Mouse (Mus musculus): ENCODE results near the gene Kctd13.
"Not testable (repeated sequence)": the region's sequence is repeated elsewhere in the genome, so short reads cannot be mapped to it uniquely, and the experiment has no call there.

Gene Kctd13

GRCm38 (mm10) chr7:126928384-126929037 is at the start of gene Kctd13:
Gene Kctd13, plus strand, starts transcription at chr7:126928879.
- DNase-seq (ENCODE audit: low read depth, low spot score) = peak; percentile 83

DNA sequence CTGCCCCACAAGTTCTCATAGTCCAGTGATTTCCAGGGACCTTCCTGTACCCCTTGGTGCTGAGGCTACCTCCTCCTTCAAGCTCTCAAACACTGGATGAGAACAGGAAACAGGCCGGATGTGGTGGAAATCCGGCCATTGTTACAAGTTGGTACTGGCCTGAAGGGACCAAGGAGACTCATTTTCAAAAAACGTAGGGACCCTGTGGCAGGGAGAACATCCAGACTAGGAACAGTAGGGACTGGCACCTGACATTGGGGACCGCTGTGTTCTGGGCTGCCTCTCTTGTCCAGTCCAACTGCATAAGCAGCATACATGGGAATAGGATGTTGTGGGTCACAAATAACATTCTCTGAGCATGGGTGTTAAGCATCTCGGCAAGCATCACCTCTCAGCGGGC is 47.6 kb upstream of the Kctd13 start:
- no peak for DNase-seq (ENCODE audit: low read depth, low spot score)

DNA sequence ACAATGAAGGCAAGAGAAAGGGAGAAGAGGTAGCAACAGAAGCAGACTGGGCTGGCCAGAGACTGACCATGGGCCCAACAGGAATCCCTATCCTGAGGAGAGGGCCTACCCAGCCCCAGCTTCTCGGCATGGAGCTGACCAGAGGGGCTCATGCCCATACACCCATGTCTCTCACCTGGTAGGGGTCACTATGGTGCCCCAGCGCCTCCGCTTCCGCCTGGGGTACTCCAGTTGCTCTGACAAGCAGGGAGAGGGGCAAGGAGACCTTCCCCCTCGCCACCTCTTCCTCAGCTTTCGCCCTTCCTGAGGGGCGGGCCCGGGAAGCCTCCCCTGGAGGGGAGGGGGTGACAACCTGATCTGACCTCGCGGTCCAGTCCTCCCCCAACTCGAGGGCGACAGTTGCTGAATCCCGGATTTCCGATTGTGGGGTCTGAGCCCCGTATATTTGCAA is 44.9 kb upstream of the Kctd13 start:
- DNase-seq (ENCODE audit: low read depth, low spot score) = no peak

- peak; percentile 98 for DNase-seq (ENCODE audit: low read depth, low spot score)
Observed at GRCm38 (mm10) chr7:126884286-126885164, 44.2 kb upstream of the Kctd13 start, which contains the start of gene Taok2. Gene Taok2, minus strand, starts transcription at chr7:126884703.

DNA sequence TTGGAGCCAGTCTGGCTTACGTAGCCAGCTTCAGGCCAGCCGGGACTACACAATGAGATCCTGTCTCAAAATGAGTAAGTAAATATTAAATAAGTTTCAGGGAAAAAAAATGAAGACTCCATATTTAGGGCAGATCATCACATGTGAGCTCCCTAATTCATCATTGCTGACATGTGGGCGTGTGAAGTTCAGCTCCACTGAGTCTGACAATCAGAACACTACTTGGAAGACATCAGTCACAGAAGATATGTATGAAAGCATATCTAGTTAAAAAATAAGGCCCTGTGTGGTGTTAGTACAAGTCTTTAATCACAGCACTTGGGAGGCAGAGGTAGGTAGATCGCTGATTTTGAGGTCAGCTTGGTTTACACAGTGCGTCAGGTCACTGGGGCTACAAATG is 41.4 kb upstream of the Kctd13 start:
- no peak for DNase-seq (ENCODE audit: low read depth, low spot score)

GRCm38 (mm10) chr7:126888852-126889251 is 39.8 kb upstream of the Kctd13 start:
- DNase-seq (ENCODE audit: low read depth, low spot score) = no peak

GRCm38 (mm10) chr7:126896912-126897311 is 31.8 kb upstream of the Kctd13 start:
- DNase-seq (ENCODE audit: low read depth, low spot score) = no peak

DNA sequence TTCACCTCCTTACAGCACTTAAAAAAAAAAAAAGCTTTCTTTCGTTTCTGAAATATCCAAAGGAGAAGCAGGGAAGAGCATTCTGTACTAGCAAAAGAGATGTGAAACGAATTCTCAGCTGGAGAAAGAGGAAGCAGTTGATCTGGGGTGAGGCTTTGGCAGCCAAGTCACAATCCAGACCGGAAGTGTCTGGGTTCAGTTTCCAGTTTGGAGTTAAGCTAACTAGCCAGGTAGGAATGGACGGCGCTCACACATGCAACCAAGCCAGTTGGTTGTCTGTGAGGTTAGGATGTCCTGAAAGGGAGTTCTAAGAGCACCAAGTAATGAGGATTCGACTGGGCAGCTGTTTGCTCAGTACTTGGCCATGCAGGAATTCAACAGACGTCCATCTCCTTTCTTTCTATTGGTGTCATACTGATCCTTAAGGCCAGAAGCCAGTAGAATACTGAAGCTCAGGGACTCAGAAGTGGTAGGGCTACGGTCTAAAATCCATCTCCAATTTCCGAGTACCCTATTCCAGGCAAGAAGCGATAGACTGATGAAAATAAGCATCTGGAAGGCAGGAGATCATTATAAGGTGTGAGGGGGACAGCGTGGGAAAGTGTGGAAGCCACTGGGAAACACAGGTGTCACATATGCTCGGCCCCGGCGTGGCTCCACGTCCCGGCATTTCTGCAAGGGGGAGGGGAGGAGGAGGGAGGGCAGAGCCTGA is 31.1 kb upstream of the Kctd13 start:
- DNase-seq (ENCODE audit: low read depth, low spot score) = peak; percentile 54

DNA sequence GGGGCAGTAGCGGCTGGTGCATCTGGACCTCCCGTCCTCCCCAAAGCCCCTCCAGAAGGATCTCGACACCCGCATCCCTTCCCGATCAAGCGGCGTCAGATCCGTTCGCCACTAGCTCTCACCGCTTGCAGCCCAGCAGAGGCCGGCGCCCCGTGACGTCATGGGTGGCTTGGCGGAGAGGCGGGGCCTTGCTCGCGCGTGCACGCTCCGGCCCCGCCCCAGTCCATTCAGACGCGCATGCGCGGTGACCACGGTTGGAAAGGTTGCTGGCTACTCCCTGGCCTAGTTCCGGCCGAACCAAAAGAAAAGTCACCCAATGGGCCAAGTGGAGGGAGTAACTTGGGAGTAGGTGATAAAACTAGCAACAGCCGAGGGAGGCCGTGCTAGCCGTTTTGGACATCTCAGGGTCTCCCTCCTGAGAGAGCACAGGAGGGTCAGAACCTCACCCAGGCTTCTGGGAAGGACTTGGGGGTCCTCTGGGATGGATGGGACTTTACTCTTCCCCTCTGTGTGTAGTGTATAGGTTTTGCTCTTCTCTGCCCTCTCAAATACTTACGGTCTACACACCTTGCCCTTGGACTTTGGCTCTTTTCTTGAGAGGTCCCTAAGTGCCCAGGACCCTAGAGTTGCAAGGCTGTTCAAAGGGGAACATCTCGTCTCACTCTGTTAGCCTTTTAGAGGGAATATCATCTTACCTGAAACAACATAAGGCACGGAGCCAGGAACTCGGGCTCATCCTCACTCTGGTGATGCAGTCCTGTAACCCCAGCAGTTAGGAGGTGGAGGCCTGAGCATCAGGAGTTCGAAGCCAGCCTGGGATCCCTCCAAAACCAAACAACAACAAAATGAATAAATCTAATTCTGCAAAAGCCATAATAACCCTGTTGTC is 30.3 kb upstream of the Kctd13 start:
- peak; percentile 97 for DNase-seq (ENCODE audit: low read depth, low spot score)

DNA sequence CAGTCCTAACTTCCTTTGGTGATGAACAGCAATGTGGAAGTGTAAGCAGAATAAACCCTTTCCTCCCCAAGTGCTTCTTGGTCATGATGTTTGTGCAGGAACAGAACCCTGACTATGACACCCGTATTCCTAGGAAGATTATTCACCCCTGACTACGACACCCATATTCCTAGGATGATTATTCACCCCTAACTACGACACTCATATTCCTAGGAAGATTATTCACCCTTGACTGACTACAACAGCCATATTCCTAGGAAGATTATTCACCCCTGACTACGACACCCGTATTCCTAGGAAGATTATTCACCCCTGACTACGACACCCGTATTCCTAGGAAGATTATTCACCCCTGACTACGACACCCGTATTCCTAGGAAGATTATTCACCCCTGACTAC is 28.9 kb upstream of the Kctd13 start:
- DNase-seq (ENCODE audit: low read depth, low spot score) = not testable (repeated sequence)

DNA sequence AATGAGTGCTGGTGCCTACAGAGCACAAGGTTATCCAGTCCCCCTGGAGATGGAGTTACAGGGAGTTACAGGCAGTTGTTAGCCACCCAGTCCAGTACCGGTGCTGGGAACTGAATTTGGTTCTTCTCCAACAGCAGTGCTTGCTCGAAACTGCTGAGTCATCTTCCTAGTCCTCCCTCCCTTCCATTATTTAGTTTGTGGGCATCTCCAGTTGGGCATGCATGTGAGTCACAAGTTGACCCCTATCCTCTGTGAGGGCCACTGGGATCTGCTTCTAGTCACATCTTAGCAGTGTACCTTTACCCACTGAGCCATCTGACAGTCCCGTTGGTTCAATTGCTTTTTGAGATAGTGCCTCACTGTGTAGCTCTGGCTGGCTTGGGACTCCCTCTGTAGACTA is 23.1 kb upstream of the Kctd13 start:
- no peak for DNase-seq (ENCODE audit: low read depth, low spot score)

DNA sequence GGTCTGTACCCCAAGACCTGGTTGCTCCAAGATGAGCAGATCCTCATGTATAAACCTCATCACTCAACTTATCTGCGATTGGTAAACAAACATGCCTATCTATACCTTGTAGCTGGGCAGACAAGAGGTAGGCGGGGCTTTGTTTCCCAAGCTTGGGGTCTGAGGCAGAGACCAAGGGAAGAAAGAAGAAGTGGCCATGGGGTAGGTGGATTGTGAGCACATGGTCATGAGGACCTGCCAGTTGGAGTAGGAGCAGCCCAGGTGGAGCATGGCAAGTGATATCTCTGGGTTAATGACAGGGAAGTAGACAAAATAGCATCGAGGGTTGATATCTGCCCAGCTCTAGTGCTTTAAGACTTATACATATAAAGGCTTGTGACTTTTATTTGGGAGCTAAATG is 13.8 kb upstream of the Kctd13 start:
- DNase-seq (ENCODE audit: low read depth, low spot score) = no peak

DNA sequence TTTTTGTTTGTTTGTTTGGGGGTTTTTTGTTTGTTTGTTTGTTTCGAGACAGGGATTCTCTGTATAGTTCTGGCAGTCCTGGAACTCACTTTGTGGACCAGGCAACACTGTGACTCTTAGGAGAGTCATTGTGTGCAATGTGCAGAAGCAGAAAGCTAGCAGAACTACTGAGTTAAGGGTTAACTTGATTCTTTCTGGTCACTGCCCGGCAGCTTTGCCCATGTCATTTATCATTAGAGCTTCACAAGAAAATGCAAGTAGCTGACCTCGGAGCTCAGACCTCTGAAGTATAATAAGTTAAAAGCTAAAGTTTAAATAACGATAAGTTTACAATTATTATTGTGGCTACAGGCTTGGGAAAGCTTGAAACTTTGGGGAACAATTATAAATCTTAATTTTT is 10.3 kb upstream of the Kctd13 start:
- not testable (repeated sequence) for DNase-seq (ENCODE audit: low read depth, low spot score)

DNA sequence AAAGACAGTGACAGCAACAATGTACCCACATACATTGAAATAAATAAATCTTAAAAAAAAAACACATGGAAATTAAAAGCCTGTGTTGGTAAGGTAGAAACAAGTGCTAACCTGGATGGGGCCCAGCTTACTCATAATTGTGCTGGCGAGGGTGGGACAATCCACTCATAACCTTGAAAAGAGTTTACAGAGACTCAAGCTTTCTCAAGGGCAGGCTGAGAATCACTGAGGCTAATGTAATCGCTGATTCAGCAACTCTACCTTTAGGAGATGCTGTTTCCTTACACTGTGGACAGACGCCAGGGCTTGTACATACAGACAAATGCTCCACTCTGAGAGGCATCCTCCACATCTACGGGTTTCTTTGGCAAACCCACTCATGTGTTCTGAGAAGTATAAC is 8.7 kb upstream of the Kctd13 start:
- no peak for DNase-seq (ENCODE audit: low read depth, low spot score)

GRCm38 (mm10) chr7:126921563-126921962 is 7.1 kb upstream of the Kctd13 start:
- no peak for DNase-seq (ENCODE audit: low read depth, low spot score)

GRCm38 (mm10) chr7:126922624-126923060 is 6.0 kb upstream of the Kctd13 start, which contains the start of gene Tmem219:
Gene Tmem219, minus strand, starts transcription at chr7:126922917.
- peak; percentile 84 for DNase-seq (ENCODE audit: low read depth, low spot score)

DNA sequence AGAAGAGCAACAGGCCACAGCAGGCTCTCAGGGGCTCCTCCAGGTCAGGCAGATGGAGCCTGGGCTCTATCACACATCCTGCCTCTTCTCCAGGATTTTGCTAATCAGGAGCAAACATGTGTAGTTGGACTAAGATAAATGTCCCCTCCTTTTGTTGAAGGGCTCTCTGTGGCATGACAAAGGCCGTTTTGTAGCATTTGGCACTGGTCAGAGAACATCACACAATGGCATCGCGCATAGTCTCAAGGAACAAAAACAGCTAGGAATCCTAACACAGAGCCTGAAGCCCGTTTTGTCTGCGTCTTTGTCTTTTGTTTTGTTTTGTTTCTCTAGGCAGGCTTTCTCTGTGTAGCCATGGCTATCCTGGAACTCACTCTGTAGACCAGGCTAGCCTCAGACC is 4.7 kb upstream of the Kctd13 start:
- no peak for DNase-seq (ENCODE audit: low read depth, low spot score)

GRCm38 (mm10) chr7:126926299-126926698 is 2.4 kb upstream of the Kctd13 start:
- no peak for DNase-seq (ENCODE audit: low read depth, low spot score)

- no peak for DNase-seq (ENCODE audit: low read depth, low spot score)
Observed at GRCm38 (mm10) chr7:126929046-126929445, 367 bp downstream of the Kctd13 start.

GRCm38 (mm10) chr7:126932652-126933051 is 4.0 kb downstream of the Kctd13 start:
- no peak for DNase-seq (ENCODE audit: low read depth, low spot score)

DNA sequence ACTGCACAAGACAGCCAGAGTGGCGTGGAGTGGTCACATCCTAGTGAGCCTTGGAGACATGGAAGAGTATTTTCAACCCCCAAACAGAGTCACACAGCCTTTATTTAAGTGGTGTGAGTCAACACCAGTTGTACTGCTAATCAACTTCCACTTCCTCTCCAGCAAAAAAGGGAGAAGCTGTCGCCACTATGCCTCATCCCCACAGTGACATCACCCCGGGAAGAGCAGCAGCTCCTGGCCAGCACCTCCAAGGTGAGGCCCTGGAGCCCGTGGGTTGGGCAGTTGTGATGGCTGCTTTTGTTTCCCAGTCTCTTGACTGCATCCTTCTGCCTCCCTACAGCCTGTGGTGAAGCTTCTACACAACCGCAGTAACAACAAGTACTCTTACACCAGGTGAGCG is 12.5 kb downstream of the Kctd13 start:
- DNase-seq (ENCODE audit: low read depth, low spot score) = no peak

Measured in skeletal muscle tissue, adult 2 months (tissue).